Mouse (Mus musculus): ENCODE data around the gene Zfpl1. TPM values are rescaled to one million over a fixed set of nuclear protein-coding genes. Genes with fewer than 3 reads are reported as not detected.
A peak's percentile ranks its signal among the peaks of the same experiment; 100 is the strongest.

Gene Zfpl1
- polyA plus RNA-seq, 1 experiment from 2014 or later = 66.1 TPM

DNA sequence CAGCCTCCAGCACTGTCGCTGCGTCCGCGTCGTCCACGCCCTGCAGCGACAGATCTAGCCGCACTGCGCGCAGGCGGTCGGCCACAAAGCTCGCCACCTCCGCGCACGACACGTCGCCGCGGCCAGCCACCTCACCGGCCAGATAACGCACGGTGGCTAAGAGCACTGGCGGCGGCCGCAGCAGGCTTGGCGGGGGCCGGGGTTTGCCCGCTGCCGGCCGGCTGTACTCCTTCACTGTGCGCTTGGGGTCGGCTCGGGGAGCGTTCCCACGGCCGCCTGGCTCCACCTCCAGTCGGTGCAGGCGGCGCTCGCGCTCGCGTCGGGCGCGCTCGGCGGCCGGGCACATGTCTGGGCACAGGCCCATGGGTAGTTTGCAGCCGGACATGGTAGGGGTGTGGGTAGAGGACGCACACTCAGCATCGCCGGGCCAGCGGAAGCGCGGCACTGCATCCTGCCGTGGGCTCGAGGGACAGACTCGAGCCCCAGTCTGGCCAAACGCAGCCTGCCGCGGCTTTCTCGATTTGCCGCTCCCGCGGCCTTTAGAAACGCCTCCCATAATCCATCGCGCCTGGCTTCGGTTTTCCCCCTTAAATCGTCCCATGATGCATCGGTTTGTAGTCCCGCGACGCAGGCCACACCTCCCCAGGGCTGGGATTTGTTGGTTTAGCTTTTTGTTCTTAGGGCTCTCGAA is 33.4 kb upstream of the Zfpl1 start, which contains the start of gene Sac3d1:
Gene Sac3d1 (minus strand): TSS at position 665 of the 691 bp plus-strand sequence.
- WGBS = under 1% methylated on average over 77 of the region's 77 CpGs

DNA sequence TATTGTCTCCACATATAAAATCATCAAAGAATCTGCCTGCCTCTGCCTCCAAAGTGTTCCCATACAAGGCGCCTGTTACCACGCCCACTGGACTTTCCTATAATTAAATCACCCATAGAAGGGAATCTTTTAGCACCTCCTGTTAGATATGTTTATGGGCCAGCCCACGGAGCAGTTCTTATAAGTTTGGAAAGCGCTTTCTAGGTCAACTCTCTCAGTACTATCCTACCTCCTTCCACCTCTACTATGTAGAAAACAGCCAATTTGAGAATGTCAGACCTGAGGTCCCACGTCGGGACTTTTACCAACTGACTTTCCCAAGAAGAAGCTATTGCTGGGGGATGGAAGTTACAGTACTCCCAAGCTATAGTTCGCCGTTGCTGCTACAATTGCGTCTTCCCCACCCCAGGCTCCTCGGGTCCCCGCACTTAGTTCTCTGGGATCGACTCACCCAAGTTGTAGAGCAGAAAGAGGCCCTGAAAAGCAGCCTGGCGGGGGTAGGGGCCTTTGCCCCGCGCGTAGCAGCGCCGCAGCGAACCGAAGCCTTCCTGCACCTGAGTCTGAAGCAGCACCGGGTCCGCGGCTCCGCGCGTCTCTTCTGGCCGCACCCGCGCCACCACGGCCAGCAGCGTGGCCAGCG is 32.7 kb upstream of the Zfpl1 start:
- peaks cover 21% of the 10 kb centered on the region for H3K4me1 ChIP-seq
- H3K9ac ChIP-seq = peak overlapping the region; percentile 92
- peak overlapping the region; percentile 98 for H3K27ac ChIP-seq
- H3K36me3 ChIP-seq (replicated peaks) = peaks cover 32% of the 10 kb centered on the region
- H3K4me2 ChIP-seq = peak overlapping the region; percentile 94
- WGBS = 6% methylated on average over 32 of the region's 32 CpGs
- peak overlapping the region; percentile 85 for H3K4me3 ChIP-seq (replicated peaks)
- ATAC-seq (ENCODE audit: low FRiP score) = no peak
- no peaks in the 10 kb centered on the region for H3K9me3 ChIP-seq
- no peaks in the 10 kb centered on the region for H3K27me3 ChIP-seq

More for the DNA sequence above, 33.4 kb upstream of the Zfpl1 start, which contains the start of gene Sac3d1:
- H3K9ac ChIP-seq = peak within 1 kb of the TSS; percentile 92
- H3K27me3 ChIP-seq = no peaks in the 10 kb centered on the region
- H3K4me2 ChIP-seq = peak within 1 kb of the TSS; percentile 94
- H3K4me1 ChIP-seq = peaks cover 21% of the 10 kb centered on the region
- H3K27ac ChIP-seq = peak within 1 kb of the TSS; percentile 98
- peak within 1 kb of the TSS; percentile 85 for H3K4me3 ChIP-seq (replicated peaks)
- ATAC-seq (ENCODE audit: low FRiP score) = peak; percentile 89
- no peaks in the 10 kb centered on the region for H3K9me3 ChIP-seq
- peaks cover 28% of the 10 kb centered on the region for H3K36me3 ChIP-seq (replicated peaks)

DNA sequence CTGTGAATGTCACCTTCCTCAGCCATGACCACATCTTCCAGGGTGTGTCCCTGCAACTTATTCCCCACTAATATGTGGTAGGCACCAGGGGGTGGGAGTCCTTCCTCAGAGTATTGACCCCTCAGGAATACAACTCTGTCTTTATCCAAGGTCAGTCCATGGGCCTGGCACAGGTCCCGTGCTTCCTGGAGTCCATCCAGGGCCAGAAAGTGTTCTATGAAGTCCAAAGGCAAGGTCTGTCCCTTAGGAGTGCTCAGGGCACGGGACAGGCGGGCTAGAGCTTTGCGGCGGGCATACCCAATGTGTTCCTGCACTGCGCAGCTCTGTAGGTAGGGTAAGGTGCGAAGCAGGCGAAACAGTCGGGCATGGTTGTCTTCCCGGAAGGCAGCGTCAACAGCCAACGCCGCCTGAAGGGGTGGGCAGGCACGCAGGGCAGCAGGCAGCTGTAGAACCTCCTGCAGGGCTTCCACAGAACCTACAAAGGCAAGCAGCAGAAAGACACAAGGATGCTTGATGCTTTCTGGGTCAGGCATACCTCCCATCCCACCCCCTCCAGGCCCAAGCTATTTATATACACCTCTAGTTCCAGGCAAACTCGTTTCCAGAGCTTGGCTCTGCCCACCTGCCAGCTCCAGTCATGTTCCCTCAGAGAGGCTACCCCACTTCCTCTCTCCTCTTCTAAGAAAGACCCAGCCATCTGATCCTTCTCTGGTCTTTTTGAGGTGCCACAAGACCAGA is 31.5 kb upstream of the Zfpl1 start:
- no peaks in the 10 kb centered on the region for H3K9me3 ChIP-seq
- peaks cover 38% of the 10 kb centered on the region for H3K36me3 ChIP-seq (replicated peaks)
- peaks cover 21% of the 10 kb centered on the region for H3K4me1 ChIP-seq
- H3K4me2 ChIP-seq = peak overlapping the region; percentile 94
- no peak for ATAC-seq (ENCODE audit: low FRiP score)
- 89% methylated on average over 15 of the region's 15 CpGs for WGBS
- no peak overlapping the region for H3K9ac ChIP-seq
- no peak overlapping the region for H3K27ac ChIP-seq
- no peaks in the 10 kb centered on the region for H3K27me3 ChIP-seq
- H3K4me3 ChIP-seq (replicated peaks) = peak overlapping the region; percentile 85; the same call in 1 of the 2 replicates

DNA sequence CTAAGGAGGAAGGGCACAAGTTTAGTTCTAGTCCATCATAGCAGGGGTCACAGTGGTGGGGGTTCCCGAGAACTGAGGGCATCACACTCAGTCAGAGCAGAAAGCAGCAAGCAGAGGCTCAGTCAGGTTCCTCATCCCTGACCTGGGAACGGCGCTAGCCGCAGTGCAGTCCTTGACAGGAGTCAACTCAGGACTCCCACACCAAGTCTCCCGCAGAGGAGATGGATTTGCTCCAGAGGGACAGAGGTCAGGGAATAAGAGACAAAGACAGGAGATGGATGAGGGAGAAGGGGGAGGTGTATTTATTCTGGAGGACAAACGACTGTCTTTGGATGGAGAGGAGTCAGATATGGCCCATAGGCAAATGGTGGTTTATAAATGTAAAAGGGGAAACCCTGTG is 28.4 kb upstream of the Zfpl1 start:
- Histone ChIP-seq H3K27me3 (no peaks in the 10 kb centered on the region), H3K4me1 (peaks cover 15% of the 10 kb centered on the region), H3K36me3 (replicated peaks) (peaks cover 38% of the 10 kb centered on the region), H3K9me3 (no peaks in the 10 kb centered on the region), H3K9ac (no peak overlapping the region), H3K4me2 (no peak overlapping the region), H3K4me3 (replicated peaks) (no peak overlapping the region), H3K27ac (no peak overlapping the region)
- 77% methylated on average over 6 of the region's 6 CpGs for WGBS
- no peak for ATAC-seq (ENCODE audit: low FRiP score)

DNA sequence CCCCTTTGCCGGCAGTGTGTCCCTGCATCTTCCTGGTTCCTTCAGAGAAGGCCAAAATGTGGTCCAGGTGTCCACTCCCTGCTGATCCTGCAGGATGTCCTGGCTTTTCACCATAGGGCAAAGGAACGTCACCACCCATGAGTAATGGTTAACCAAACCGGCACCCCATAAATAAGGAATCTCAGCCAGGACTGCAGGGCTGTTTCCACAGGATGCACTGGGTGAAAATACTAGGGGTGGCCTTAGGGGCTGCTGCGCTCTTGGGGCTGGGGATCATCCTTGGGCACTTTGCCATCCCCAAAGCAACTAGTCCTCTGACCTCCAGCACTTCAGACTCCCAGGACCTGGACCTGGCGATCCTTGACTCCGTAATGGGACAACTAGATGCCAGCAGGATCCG is 20.8 kb upstream of the Zfpl1 start, which contains the start of gene Naaladl1:
Gene Naaladl1 (plus strand): TSS at position 197 of the 400 bp plus-strand sequence.
- no peak for ATAC-seq (ENCODE audit: low FRiP score)
- Histone ChIP-seq H3K4me1 (no peaks in the 10 kb centered on the region), H3K4me3 (replicated peaks) (no peak within 1 kb of the TSS), H3K4me2 (no peak within 1 kb of the TSS), H3K9me3 (no peaks in the 10 kb centered on the region), H3K27ac (no peak within 1 kb of the TSS), H3K27me3 (no peaks in the 10 kb centered on the region), H3K36me3 (replicated peaks) (no peaks in the 10 kb centered on the region), H3K9ac (no peak within 1 kb of the TSS)
- WGBS = 88% methylated on average over 7 of the region's 7 CpGs

DNA sequence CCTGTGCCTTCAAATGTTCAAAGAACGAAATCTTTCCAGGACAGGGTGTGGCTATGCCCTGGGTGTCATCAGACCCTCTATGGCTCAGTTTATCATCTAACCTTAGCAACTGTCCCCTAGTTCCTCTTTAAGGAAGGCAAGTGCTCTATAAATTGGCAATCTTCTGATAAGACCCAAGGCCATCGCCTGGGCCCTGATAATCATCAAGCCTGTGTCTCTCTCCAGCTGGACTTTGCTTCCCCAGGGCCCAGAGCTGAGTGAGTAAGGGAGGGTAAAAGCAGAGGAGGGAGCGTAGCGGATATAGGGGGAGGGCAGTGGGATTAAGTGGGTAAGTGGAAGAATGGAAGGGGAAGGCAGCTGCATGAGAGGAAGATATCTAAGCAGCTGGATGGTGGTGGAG is 19.7 kb upstream of the Zfpl1 start:
- Histone ChIP-seq H3K4me1 (no peaks in the 10 kb centered on the region), H3K27me3 (no peaks in the 10 kb centered on the region), H3K9ac (no peak overlapping the region), H3K9me3 (no peaks in the 10 kb centered on the region), H3K4me3 (replicated peaks) (no peak overlapping the region), H3K4me2 (no peak overlapping the region), H3K27ac (no peak overlapping the region), H3K36me3 (replicated peaks) (peaks cover 5% of the 10 kb centered on the region; the same call in 1 of the 2 replicates)
- ATAC-seq (ENCODE audit: low FRiP score) = no peak
- 85% methylated on average over 4 of the region's 4 CpGs for WGBS

DNA sequence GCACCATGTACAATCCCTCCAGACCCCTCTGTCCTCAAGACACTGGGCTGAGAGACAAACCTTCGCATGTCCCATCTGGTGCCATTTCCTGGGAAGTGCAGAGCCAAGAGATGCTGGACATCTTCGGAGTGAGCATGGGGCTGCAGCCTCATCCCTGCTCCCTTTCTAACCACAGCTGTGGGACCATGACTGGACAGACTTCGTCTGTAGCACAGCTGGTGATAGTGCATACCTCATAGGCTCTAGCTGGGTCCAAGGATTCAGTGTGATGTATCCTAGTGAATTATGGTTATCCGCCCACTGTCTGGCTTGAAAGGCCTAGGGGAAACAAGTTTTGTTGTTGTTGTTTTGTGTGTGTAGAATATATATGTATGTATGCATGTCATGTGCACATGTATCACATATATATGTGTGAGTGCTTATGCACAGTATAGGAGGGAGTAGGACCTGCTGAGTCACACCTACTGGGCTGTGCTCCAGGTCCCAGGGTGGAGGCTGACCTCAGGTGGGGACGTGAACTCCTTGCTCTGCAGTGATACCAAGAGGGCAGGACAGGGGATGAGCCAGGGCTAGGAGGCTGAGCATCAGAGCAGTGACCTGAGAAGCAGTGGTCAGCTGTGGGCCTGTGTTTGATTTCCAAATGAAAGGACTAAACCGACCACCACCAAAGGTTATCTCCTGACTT is 17.6 kb upstream of the Zfpl1 start:
- H3K4me1 ChIP-seq = no peaks in the 10 kb centered on the region
- peaks cover 14% of the 10 kb centered on the region for H3K36me3 ChIP-seq (replicated peaks)
- no peak overlapping the region for H3K4me3 ChIP-seq (replicated peaks)
- no peak overlapping the region for H3K4me2 ChIP-seq
- 78% methylated on average over 6 of the region's 6 CpGs for WGBS
- no peak for ATAC-seq (ENCODE audit: low FRiP score)
- no peak overlapping the region for H3K9ac ChIP-seq
- no peak overlapping the region for H3K27ac ChIP-seq
- H3K9me3 ChIP-seq = no peaks in the 10 kb centered on the region
- H3K27me3 ChIP-seq = no peaks in the 10 kb centered on the region

DNA sequence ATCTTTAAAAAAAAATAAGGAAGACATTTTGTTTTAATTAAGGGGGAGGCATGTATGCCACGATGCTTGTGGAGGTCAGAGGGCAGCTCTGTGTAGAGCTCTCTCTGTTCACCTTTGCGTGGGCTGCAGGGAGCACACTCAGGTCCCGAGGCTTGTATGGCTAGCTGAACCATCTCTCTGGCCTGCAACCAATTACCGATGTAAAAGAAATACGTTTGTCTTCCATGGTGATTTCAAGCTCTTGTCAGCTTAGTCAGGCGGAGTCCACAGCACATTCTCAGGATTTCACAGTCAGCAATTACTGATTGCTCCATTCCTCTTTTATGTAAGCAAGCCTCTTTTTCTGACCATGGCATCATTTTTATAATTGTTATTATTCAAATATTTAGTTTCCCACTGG is 16.4 kb upstream of the Zfpl1 start:
- Histone ChIP-seq H3K9ac (no peak overlapping the region), H3K36me3 (replicated peaks) (peaks cover 17% of the 10 kb centered on the region), H3K9me3 (no peaks in the 10 kb centered on the region), H3K27me3 (no peaks in the 10 kb centered on the region), H3K4me2 (no peak overlapping the region), H3K4me3 (replicated peaks) (no peak overlapping the region), H3K4me1 (no peaks in the 10 kb centered on the region), H3K27ac (no peak overlapping the region)
- no peak for ATAC-seq (ENCODE audit: low FRiP score)
- 76% methylated on average over 6 of the region's 6 CpGs for WGBS

DNA sequence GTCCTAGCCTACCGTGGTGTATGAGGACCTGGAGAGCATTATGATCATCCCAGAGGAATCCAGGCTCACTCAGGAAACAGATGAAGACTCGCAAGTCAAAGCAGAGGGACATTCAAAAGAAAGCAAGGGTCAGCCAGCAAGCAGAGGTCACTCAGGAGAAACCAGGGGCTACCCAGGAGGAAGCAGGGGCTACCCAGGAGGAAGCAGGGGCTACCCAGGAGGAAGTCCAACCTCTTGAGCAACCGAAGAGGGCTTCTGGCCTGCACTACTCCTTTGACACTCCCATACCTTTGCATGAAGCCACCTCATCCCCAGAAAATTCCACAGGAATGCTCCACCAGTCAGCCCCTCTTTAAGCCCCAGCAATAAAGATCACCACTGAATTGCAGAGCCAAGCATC is 13.1 kb upstream of the Zfpl1 start:
- no peak overlapping the region for H3K4me3 ChIP-seq (replicated peaks)
- no peaks in the 10 kb centered on the region for H3K27me3 ChIP-seq
- WGBS = 91% methylated on average over 3 of the region's 3 CpGs
- H3K4me2 ChIP-seq = no peak overlapping the region
- ATAC-seq (ENCODE audit: low FRiP score) = no peak
- H3K9me3 ChIP-seq = no peaks in the 10 kb centered on the region
- H3K27ac ChIP-seq = no peak overlapping the region
- no peaks in the 10 kb centered on the region for H3K4me1 ChIP-seq
- H3K36me3 ChIP-seq (replicated peaks) = peaks cover 37% of the 10 kb centered on the region
- no peak overlapping the region for H3K9ac ChIP-seq

DNA sequence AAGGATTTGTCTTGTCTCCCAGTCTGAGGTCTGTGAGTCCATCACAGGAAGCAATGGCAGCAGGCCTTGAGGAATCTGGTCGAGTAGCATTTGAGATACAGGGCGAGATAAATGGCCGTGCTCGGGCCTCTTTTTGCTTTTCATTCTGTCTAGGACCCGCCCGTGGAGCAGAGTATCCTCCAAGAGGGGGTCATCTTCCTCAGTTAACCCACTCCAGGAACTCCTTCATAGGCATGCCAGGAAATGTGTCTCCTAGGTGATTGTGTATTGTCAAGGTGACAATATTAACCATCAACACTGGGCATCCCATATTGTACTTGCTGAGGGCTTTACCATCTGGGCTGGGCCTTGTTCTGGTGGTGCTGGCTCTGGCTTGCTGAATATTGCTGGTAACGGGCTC is 9.4 kb upstream of the Zfpl1 start, which contains the start of gene AC131692.1:
Gene AC131692.1 (plus strand): TSS at position 301 of the 400 bp plus-strand sequence.
- WGBS = 92% methylated on average over 7 of the region's 7 CpGs
- Histone ChIP-seq H3K9ac (no peak within 1 kb of the TSS), H3K4me2 (no peak within 1 kb of the TSS), H3K4me1 (no peaks in the 10 kb centered on the region), H3K36me3 (replicated peaks) (peaks cover 64% of the 10 kb centered on the region), H3K9me3 (no peaks in the 10 kb centered on the region), H3K27me3 (no peaks in the 10 kb centered on the region), H3K4me3 (replicated peaks) (no peak within 1 kb of the TSS), H3K27ac (no peak within 1 kb of the TSS)
- ATAC-seq (ENCODE audit: low FRiP score) = no peak

DNA sequence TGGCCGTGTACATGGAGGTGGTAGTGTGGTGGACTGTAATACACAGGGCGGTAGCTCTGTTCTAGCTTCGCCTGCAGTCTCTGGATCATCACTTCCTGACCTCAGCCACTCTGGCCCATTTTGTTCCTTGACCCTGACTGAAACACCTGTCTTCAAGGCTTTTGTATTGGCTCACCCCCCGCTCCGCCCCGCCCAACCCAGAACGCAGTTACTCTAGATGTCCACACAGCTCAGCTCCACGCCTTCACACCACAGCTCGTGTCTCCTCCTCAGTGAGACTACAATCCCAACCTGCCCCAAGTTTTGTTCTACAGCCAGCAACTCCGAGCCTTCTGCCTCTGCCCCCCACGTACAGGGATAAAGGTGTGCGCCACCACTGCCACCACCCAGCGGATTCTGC is 4.1 kb upstream of the Zfpl1 start:
- H3K9me3 ChIP-seq = no peaks in the 10 kb centered on the region
- H3K36me3 ChIP-seq (replicated peaks) = peaks cover 54% of the 10 kb centered on the region
- 96% methylated on average over 13 of the region's 13 CpGs for WGBS
- ATAC-seq (ENCODE audit: low FRiP score) = no peak
- H3K27me3 ChIP-seq = no peaks in the 10 kb centered on the region
- H3K4me1 ChIP-seq = peaks cover 15% of the 10 kb centered on the region
- no peak overlapping the region for H3K27ac ChIP-seq
- no peak overlapping the region for H3K4me3 ChIP-seq (replicated peaks)
- no peak overlapping the region for H3K9ac ChIP-seq
- H3K4me2 ChIP-seq = no peak overlapping the region

DNA sequence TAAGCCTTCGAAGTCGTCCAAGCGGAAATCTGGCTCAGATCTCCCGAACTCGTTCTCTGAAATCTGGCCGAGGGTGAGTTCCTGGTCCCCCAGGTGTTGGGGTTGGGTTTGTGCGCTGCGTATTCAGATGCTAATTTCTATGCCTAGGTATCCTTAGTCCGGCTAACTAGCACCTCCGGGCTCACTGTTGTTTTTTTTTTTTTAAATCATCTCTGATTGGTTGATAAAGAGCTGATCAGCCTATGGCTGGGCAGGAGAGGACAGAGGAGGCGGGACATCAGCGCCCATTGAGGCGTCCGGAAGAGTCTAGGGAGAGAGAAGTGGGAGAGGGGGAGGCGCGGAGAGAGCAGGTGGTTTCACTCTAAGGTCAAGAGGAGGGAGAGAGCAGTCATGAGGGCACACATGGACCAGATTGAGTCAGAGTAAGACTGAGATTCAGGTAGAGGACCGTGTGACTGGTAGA is 692 bp upstream of the Zfpl1 start:
- peak overlapping the region; percentile 68 for H3K9ac ChIP-seq
- H3K27me3 ChIP-seq = no peaks in the 10 kb centered on the region
- peaks cover 53% of the 10 kb centered on the region for H3K36me3 ChIP-seq (replicated peaks)

More for the DNA sequence above, 692 bp upstream of the Zfpl1 start:
- H3K27ac ChIP-seq = peak overlapping the region; percentile 84
- H3K4me1 ChIP-seq = peaks cover 19% of the 10 kb centered on the region
- peak overlapping the region; percentile 73 for H3K4me3 ChIP-seq (replicated peaks)
- H3K9me3 ChIP-seq = no peaks in the 10 kb centered on the region
- WGBS = 0% methylated on average over 17 of the region's 17 CpGs
- ATAC-seq (ENCODE audit: low FRiP score) = peak; percentile 88
- peak overlapping the region; percentile 80 for H3K4me2 ChIP-seq

All from forebrain, embryonic 12.5 days (tissue).